Mouse (Mus musculus) limb, embryonic 10.5 days (tissue): ENCODE measurements around the gene Cpsf7. TPM values are rescaled to one million over a fixed set of nuclear protein-coding genes. Genes with fewer than 3 reads are reported as not detected.

Source experiments
- DNase-seq: peaks from one replicate; pipeline ENCODE4 v3.0.0-alpha.2; 2017; ENCODE audit warnings: low spot score
- H3K27ac ChIP-seq: fragments of 300-500 bp; sonication (generic); 2 replicates; pipeline ENCODE4 v1.5.1; 2016; ENCODE audit warnings: mild to moderate bottlenecking
- H3K27me3 ChIP-seq: fragments of 300-500 bp; sonication (generic); 2 replicates; pipeline ENCODE4 v1.6.1; 2016; ENCODE audit warnings: low read depth, mild to moderate bottlenecking; ENCODE audit not compliant: poor library complexity, severe bottlenecking
- H3K36me3 ChIP-seq: fragments of 300-500 bp; sonication (generic); 2 replicates; pipeline ENCODE4 v1.6.1; 2016; ENCODE audit warnings: mild to moderate bottlenecking, moderate library complexity
- H3K4me1 ChIP-seq: fragments of 300-500 bp; sonication (generic); 2 replicates; pipeline ENCODE4 v1.6.1; 2016
- H3K4me3 ChIP-seq: fragments of 300-500 bp; sonication (generic); 2 replicates; pipeline ENCODE4 v1.5.1; 2016; ENCODE audit warnings: mild to moderate bottlenecking, moderate library complexity
- H3K9me3 ChIP-seq: fragments of 300-500 bp; sonication (generic); replicated peaks from 2 replicates; pipeline ENCODE4 v1.6.1; 2016; ENCODE audit warnings: mild to moderate bottlenecking
- WGBS: fragments of 180-500 bp; shearing (Covaris S2); methylation state at CpG from one replicate; pipeline ENCODE4 v1.1.7; 2016; 5-methylcytosine and 5-hydroxymethylcytosine counted together
- polyA plus RNA-seq: library from polyadenylated mRNA; unstranded; fragments of >200 nt; fragmentation: Nextera tagmentation; extraction: Ambion mirVana; gene quantifications from 2 replicates; pipeline ENCODE4 v1.2.1, GENCODE M21; 2016

Cpsf7 gene
- polyA plus RNA-seq, 1 experiment from 2014 or later, result 58.2 TPM

DNA sequence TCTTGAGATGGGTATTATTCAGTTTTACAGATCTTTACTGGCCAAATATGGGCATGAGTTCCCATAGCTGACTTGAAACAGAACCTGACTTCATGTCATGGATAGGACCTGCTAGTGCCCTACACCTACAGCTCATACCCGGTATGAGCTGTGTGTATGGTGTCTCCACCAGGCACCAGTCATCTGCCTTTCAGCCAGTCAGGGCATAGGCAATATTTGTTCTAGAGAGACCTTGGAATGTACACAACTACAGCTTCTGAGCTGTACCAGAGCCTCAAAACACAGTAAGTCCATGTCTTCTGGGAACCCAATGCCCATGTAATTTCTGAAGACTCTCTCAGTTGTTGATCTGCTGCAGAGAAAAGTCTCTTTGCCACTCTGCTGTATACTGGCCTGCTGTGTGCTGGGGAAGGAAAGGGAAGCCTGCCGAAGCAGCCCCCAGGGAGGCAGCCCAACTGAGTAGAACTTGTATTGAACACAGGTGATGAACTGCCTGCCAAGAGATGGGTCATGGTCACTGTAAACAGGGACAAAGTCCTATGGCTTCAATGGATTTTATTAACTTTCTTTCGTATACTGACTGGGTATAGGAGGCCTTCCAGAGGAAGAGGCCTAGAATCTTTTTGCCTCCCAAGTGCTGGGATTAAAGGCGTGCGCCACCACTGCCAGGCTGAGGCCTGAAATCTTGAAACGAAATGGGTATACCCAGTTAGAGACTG is 66.8 kb downstream of the Cpsf7 start:
- Histone ChIP-seq H3K27ac (no peak overlapping the region), H3K27me3 (no peaks in the 10 kb centered on the region), H3K9me3 (no peaks in the 10 kb centered on the region), H3K4me1 (0 out of 2 replicates have a peak, but pooled peaks cover 2% of the 10 kb centered on the region), H3K4me3 (no peak overlapping the region), H3K36me3 (peaks cover 66% of the 10 kb centered on the region)
- no peak for DNase-seq
- 92% methylated on average over 6 of the region's 6 CpGs for WGBS

Other genes with a start within 250 kb of the Cpsf7 start
- gene Dagla, start 220.4 kb upstream of the Cpsf7 start, polyA plus RNA-seq, result 1.8 and 2.2 TPM in 2 replicates
- gene Syt7, start 136.2 kb upstream of the Cpsf7 start, polyA plus RNA-seq, result 0.33 and 0.41 TPM in 2 replicates
- gene Lrrc10b, start 67.8 kb upstream of the Cpsf7 start, polyA plus RNA-seq, result 0.11 TPM in 1 of 2 replicates, not detected in the other
- gene Ppp1r32, start 42.3 kb upstream of the Cpsf7 start, polyA plus RNA-seq, result not detected in 2 replicates
- 64.7 and 70.2 TPM in 2 replicates for gene Sdhaf2, start 876 bp downstream of the Cpsf7 start, polyA plus RNA-seq
- 60.0 and 62.2 TPM in 2 replicates for gene Tmem216, start 31.0 kb downstream of the Cpsf7 start, polyA plus RNA-seq
- 14.0 and 16.3 TPM in 2 replicates for gene Cyb561a3, start 51.9 kb downstream of the Cpsf7 start, polyA plus RNA-seq
- 52.2 and 55.5 TPM in 2 replicates for gene Tmem138, start 52.1 kb downstream of the Cpsf7 start, polyA plus RNA-seq
- gene Ddb1, start 80.1 kb downstream of the Cpsf7 start, polyA plus RNA-seq, result 443 and 508 TPM in 2 replicates
- 19.7 and 22.8 TPM in 2 replicates for gene Tkfc, start 80.4 kb downstream of the Cpsf7 start, polyA plus RNA-seq
- gene Vwce, start 108.9 kb downstream of the Cpsf7 start, polyA plus RNA-seq, result 1.8 and 2.8 TPM in 2 replicates
- gene Pga5, start 152.8 kb downstream of the Cpsf7 start, polyA plus RNA-seq, result not detected in 2 replicates
- gene Vps37c, start 163.5 kb downstream of the Cpsf7 start, polyA plus RNA-seq, result 34.3 and 37.7 TPM in 2 replicates
- gene Cd5, start 213.7 kb downstream of the Cpsf7 start, polyA plus RNA-seq, result 0.06 and 0.26 TPM in 2 replicates